Mouse (Mus musculus): Measurements from ENCODE around the gene Luzp1. TPM values are rescaled to one million over a fixed set of nuclear protein-coding genes. Genes with fewer than 3 reads are reported as not detected.

The Luzp1 gene
- total RNA-seq, 2 experiments from 2014 or later: 55.7 to 57.1 TPM

DNA sequence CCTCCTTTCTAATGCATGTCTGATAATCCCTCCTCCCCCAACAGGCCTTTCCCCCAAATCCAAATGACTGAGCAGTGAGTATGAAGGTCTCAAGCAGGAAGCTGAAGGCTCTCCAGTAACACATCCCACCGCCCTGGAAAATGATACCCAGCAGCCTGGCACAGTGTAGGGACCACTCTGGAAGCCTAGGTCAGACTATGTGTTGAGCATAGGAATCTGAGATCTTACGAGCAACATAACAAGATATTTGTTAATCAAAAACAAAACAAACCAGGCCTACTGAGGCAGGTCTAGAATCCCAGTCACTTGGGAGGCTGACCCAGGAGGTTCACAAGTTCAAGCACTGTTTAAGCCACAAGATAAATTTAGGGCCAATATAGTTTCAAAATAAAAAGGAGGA lies 131.0 kb downstream of the Luzp1 start:
- DNase-seq: no peak
- intact Hi-C loops (cut with DNase I): loop anchor here (5.0 to 10.0 kb wide), 2 partner anchors 143 to 546 kb away; partner anchors contain the start of gene Rpl11

DNA sequence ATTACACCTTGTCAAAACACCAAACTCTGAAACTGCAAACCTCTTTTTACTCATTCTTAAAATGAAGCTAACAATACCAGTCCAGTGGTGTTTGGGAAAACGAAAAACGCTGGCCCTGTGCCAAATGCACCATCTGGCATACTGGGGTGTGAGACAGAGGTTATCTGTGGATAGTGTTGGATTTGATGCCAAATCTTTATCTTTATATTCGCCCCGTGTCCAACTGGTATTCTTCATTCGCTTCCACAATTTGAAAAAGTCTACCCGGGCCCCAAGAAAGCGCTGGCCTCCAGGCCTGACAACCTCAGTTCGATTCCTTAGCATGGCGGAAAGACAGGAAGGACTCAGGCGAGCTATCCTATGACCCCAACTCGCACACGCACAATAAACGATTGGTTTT lies 131.9 kb downstream of the Luzp1 start:
- intact Hi-C loops (cut with DNase I): loop anchor here (5.0 to 10.0 kb wide), 2 partner anchors 144 to 547 kb away; partner anchors contain the start of gene Rpl11
- DNase-seq: peak; percentile 63 to 71

DNA sequence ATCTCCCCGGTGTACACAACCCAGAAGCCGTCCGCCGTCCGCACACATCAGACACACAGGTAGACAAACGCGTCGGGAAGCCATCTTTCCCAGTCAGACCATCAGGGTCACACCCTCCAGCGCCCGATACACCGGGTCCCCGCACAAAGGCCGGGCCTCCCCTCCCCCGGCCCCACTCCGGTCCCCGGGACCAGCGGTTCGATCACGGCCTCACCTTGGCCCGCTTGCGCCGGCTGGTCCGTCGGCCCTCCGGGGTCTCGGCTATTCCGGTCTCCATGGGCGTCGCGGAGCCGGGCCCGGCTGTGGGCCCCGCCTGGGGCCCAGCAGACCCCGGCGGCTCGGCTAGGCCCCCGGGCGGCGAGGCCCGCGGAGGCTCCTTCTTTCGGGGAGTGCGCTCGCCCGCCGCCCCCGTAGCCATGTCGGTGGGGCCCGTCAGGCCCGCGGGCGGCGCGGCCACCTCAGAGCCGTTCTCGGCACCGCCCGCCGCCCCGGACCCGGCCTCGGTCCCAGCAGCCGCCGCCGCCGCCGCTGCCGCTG lies 132.5 kb downstream of the Luzp1 start:
- intact Hi-C loops (cut with DNase I): loop anchor here (5.0 to 10.0 kb wide), 2 partner anchors 145 to 547 kb away; partner anchors contain the start of gene Rpl11
- peak in 1 of 2 experiments; percentile 48 for DNase-seq

GRCm38 (mm10) chr4:136602568-136602967 lies 133.0 kb downstream of the Luzp1 start, which contains the start of gene Kdm1a:
TSS of gene Kdm1a (minus strand) at chr4:136602723.
- DNase-seq: peak; percentile 97 to 98
- intact Hi-C loops (cut with DNase I): loop anchor here (5.0 to 10.0 kb wide), 2 partner anchors 145 to 548 kb away; partner anchors contain the start of gene Rpl11

Other genes with a start within 250 kb of the Luzp1 start
- gene Tcea3, start 222.0 kb upstream of the Luzp1 start, total RNA-seq (2021): 10 to 100 TPM; 77.1 to 77.6 TPM
- 10 to 100 TPM; 56.1 to 64.2 TPM for gene Zfp46, start 185.1 kb upstream of the Luzp1 start, total RNA-seq (2021)
- 10 to 100 TPM; 47.8 to 51.5 TPM for gene Hnrnpr, start 158.8 kb upstream of the Luzp1 start, total RNA-seq (2021)
- not detected for gene Htr1d, start 46.2 kb upstream of the Luzp1 start, total RNA-seq (2021)
- under 1 TPM; 0.41 to 0.79 TPM for gene 6030445D17Rik, start 7.5 kb upstream of the Luzp1 start, total RNA-seq (2021)
- gene Kdm1a, start 133.0 kb downstream of the Luzp1 start, total RNA-seq (2021): 10 to 100 TPM; 33.5 to 37.6 TPM
- not detected for gene Tex46, start 140.7 kb downstream of the Luzp1 start, total RNA-seq (2021)
- not detected for gene Lactbl1, start 152.9 kb downstream of the Luzp1 start, total RNA-seq (2021)